Mouse (Mus musculus) lung, adult 18-20 months (tissue): ENCODE measurements around the gene Ccdc149.

Experiments
- DNase-seq, 2 experiments: peaks; one replicate each; pipeline ENCODE4 v3.0.0; 2022; ENCODE audit warnings: mixed read lengths in 2 of 2

Gene Ccdc149

GRCm38 (mm10) chr5:52367866-52368840 lies 103.2 kb downstream of the Ccdc149 start:
- no peak for DNase-seq

DNA sequence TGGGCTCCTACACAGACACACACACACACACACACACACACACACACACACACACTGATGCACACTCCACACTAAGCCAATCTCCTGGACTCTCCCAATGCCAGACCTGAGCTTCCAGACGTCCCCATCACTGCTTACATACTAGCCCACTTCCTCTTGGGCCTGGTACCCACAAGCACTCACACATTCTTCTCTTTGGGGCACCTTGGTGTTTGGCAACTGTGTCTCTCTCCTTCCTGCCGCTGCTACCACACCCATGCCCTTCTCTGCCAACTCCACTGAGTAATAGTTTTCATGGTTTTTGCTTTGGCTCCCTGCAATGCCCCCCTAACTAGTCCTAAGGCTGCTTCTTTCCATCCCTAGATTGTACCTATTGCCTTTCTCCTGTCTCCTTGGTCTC lies 104.7 kb downstream of the Ccdc149 start:
- no peak for DNase-seq

DNA sequence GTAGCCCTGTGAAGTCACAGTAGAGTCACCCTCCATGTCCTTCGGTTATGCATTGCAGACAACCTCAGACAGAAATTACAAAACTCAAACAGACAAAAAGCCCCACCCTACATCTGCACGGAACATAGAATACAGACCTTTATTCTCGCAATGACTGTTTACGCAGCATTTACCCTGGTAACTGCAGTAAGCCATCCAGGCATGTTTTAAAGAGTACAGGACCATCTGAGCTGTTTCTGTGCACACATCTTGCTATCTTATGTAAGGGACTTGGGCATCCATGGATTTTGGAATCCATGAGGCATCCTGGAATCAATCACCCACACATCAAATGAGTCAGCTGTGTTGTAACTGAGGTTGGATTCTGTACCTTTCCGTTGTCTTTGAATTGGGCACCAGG lies 105.4 kb downstream of the Ccdc149 start:
- DNase-seq, result peak in 1 of 2 experiments; percentile 14

GRCm38 (mm10) chr5:52364521-52364920 lies 106.8 kb downstream of the Ccdc149 start:
- no peak for DNase-seq

DNA sequence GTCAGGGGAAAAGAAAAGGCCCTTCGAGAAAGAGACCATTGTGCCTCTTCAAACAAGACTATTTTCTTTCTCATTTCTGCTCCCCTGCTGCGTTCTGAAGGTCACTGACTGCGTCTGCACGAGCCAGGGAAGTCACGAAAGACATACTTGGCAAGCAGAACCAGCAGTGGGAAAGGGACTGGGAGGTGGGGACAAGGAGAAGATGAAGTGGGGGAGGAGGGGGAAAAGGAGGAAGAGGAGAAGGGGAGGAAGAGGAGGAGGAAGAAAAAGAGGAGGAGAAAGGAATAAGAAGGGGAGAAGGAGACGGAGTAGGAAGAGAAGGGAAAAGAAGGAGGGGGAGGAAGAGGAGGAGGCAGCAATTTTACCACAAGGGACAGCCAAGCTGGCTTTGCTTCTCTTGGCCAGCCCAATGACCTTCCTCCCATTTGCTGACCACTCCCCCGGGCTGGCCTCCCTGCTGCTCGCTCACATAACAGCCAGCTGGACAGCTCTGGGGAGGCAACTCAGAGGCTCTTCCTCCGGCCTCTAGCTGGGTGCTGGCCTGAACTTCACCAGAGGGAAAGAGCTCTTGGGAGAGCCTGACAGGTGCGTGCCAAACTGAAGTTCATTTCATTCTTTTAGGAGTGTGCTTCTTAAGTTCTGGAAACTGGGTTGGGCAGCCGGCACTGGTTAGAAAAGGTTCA lies 107.7 kb downstream of the Ccdc149 start, which contains the start of gene Sod3:
Gene Sod3, plus strand, starts transcription at position 324 of the 683 bp plus-strand sequence.
- peak; percentile 62 to 72 for DNase-seq

- no peak for DNase-seq
Measured at GRCm38 (mm10) chr5:52362776-52363467, 108.4 kb downstream of the Ccdc149 start.

DNA sequence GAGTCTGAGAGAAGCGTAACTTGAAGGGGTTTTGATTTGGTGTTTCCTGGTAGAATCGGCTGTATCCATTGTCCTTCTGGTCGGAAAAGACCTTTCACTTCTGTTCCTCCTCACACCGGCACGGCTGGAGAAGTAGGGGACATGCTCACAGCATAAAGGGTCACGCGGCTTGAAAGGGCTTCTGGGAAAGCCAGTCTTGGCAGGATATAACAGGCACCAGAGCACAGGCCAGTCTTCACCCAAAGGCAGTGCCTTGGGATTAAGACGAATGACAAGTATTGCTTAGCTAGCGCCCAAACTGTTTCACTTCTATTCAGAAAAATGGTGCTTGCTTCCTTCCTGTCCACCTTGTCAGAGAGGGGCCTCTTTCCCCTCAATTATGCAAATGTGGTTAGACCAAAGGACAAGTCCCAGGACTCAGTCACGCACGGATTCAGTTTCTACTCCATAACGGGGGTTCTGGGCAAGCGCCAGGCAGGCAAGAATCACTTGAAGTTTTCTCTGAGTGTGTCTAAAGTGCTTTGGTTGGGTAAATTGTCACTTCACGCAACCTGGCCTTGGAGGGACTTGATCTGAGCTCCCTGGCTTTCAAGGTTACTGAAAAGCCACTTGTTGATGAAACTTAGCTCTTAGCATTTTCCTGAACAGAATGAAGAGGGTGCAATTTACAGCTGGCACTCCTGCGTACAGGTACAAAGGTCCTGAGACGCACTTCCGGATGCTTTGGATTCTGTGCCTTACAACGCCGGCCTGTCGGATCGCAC lies 110.9 kb downstream of the Ccdc149 start:
- peak; percentile 13 to 34 for DNase-seq

- DNase-seq, result no peak
Measured at GRCm38 (mm10) chr5:52358120-52358519, 113.2 kb downstream of the Ccdc149 start.

DNA sequence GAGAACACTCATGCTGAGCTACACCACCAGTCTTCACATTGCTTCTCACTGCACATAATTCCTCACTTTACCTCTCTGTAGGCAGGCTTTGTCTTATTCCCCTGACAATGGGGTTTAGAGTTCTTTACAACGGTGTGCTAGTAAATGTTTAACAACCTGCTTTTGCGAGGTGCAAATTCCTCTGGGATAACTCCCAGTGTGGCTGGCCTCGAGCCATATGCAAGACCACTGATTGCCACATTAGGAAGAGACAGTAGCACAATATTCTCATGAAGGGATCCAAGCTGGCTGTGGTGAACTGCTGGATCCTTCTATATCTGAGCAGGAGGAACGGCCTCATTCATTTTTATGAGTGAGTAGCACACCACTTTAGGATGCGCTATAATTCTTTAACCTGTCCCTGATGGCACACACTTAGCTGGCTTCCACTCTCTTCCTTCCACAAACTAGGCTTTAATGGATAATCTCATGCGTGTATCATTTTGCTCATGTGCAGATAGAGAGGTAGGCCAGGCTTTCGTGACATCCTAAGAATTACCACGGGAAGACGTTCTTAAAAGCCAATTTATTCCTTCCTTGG lies 114.1 kb downstream of the Ccdc149 start:
- DNase-seq, result no peak

DNA sequence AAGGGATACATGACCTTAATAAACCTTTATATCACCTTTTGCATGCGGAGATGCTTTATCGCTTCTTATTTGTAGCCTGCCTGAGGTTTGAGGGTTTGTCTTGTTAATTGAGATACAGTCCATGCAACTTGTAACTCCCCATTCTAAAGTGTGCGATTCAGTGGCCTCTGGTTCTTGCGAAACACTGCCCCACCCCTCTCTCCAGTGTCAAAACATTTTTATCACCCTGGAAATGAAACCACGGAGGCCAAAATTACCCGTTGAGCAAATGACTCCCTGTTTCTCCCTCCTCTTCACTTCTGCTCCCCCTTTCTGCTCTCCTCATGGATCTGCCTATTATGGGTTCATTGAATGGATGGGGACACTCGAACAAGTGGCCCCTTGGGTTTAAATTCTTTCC lies 115.7 kb downstream of the Ccdc149 start:
- peak; percentile 41 to 56 for DNase-seq

- DNase-seq, result peak in 1 of 2 experiments; percentile 28
Measured at GRCm38 (mm10) chr5:52354441-52354840, 116.9 kb downstream of the Ccdc149 start.

DNA sequence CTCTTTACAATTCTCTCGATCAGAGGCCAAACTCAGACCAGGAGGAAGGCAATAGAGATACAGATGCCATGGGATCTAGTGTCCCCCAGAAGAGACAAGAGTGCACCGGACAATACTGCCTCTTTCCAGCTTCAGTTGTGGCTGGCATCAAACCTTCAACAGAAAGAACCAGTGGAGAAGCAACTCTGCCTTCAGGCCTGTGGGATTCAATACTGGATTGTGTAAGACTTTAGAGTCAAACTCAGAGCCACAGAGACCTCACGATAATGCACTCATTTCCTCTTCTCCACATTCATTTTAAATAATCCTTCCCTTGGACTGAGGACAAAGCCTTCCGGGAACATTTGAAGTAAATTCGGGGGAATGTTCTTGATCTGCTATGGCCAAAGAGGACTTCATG lies 118.6 kb downstream of the Ccdc149 start:
- no peak for DNase-seq

GRCm38 (mm10) chr5:52351561-52351960 lies 119.8 kb downstream of the Ccdc149 start:
- no peak for DNase-seq

DNA sequence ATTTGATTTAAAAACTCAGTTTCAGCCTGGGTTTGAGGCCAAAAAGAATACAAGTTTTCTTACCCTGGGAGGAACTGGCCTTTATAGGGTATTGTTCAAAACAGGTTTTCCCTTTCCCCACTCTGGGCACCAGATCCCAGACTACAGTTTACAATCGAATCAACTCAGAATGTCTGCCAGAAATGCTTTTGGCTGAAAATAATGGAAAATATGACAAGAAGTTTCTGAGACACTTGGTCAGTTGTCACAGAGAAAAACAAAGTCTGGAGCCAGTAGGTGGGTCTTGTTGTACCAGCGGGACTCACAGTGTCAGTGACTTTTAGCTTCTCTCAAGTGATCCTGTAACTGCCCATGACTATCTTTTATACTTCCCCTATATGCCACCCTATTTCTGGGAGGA lies 120.9 kb downstream of the Ccdc149 start:
- DNase-seq, result peak in 1 of 2 experiments; percentile 25

DNA sequence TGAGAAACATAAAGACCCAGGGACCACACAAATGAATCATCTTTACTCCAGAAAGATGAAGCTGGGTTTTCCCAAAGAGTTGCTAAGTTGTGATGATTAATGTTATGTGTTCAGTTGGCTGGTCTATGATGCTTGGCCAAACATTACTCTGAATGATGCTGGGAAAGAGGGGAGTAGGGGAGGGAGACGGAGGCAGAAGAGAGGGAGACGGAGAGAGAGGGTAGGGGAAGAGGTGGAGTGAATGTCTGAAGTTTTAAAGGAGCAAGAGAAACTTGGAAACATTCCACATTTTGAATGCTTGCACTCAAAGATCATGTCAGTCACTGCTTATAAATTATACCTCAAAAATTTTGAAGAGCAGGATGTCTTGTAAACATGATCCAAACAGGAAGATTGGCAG lies 124.4 kb downstream of the Ccdc149 start:
- no peak for DNase-seq

DNA sequence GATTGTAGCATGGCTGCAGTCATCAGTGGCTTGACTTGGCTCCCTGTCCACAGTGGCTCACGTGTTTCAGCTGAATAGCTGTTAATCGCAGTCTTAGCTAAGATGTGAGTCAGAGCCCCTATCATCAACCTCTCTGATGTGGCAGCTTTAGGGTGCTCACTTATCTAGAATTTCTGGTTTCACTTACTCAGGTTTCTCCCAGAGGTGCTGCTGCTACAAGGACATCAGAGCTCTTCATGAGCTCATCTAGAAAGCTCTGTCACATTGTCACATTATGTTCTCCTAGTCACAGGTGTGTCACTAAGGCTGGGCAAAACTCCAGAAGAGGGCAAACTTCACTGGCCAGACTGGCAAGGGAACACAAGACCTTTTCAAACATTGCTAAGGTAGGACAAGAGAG lies 132.2 kb downstream of the Ccdc149 start:
- DNase-seq, result no peak

- DNase-seq, result peak; percentile 54 to 68
Measured at GRCm38 (mm10) chr5:52335590-52335989, 135.7 kb downstream of the Ccdc149 start.

- no peak for DNase-seq
Measured at GRCm38 (mm10) chr5:52332120-52332519, 139.2 kb downstream of the Ccdc149 start.
